Mouse (Mus musculus) brown adipose tissue, adult 24 weeks (tissue): Measurements from ENCODE around the gene Paqr8. TPM values are rescaled to one million over a fixed set of nuclear protein-coding genes. Genes with fewer than 3 reads are reported as not detected.

ENCODE experiments used
- H3K27ac ChIP-seq: fragments of 200-500 bp; replicated peaks from 2 replicates; pipeline ENCODE4 v1.5.1; 2012; ENCODE audit warnings: low read depth, mild to moderate bottlenecking, low read length
- H3K4me1 ChIP-seq: fragments of 200-500 bp; 2 replicates; pipeline ENCODE4 v1.6.1; 2012; ENCODE audit warnings: low read length, mixed read lengths; ENCODE audit not compliant: control insufficient read depth, insufficient read depth, insufficient read length
- H3K4me3 ChIP-seq: fragments of 200-500 bp; 2 replicates; pipeline ENCODE4 v1.5.1; 2012; ENCODE audit warnings: low read depth, mild to moderate bottlenecking, low read length, moderate library complexity; ENCODE audit not compliant: insufficient read depth
- polyA plus RNA-seq: library from polyadenylated mRNA; stranded (reverse); fragments of >200 nt; gene quantifications from 2 replicates; pipeline ENCODE4 v1.2.4, GENCODE M21; 2012; ENCODE audit not compliant: missing spikeins, insufficient read depth, insufficient read length

Paqr8 gene
- 0.54 and 0.67 TPM in 2 replicates for polyA plus RNA-seq

GRCm38 (mm10) chr1:20890404-20890921 lies at the start of gene Paqr8:
TSS of gene Paqr8 (plus strand) at chr1:20890606.
- H3K27ac ChIP-seq: no peak within 1 kb of the TSS
- peak within 1 kb of the TSS; percentile 77 for H3K4me3 ChIP-seq
- no peaks in the 10 kb centered on the region for H3K4me1 ChIP-seq

GRCm38 (mm10) chr1:20856924-20857902 lies 33.2 kb upstream of the Paqr8 start:
- no peaks in the 10 kb centered on the region for H3K4me1 ChIP-seq
- H3K4me3 ChIP-seq: no peak overlapping the region
- H3K27ac ChIP-seq: no peak overlapping the region

GRCm38 (mm10) chr1:20860775-20861174 lies 29.6 kb upstream of the Paqr8 start:
- Histone ChIP-seq H3K4me3 (no peak overlapping the region), H3K27ac (no peak overlapping the region), H3K4me1 (no peaks in the 10 kb centered on the region)

GRCm38 (mm10) chr1:20861865-20862264 lies 28.5 kb upstream of the Paqr8 start:
- Histone ChIP-seq H3K4me1 (no peaks in the 10 kb centered on the region), H3K4me3 (no peak overlapping the region), H3K27ac (no peak overlapping the region)

GRCm38 (mm10) chr1:20863452-20864172 lies 26.8 kb upstream of the Paqr8 start:
- Histone ChIP-seq H3K4me1 (no peaks in the 10 kb centered on the region), H3K4me3 (no peak overlapping the region), H3K27ac (no peak overlapping the region)

- no peak overlapping the region for H3K27ac ChIP-seq
These were observed 23.0 kb upstream of the Paqr8 start for GRCm38 (mm10) chr1:20867241-20867902.

GRCm38 (mm10) chr1:20868036-20868435 lies 22.4 kb upstream of the Paqr8 start:
- Histone ChIP-seq H3K4me3 (no peak overlapping the region), H3K27ac (no peak overlapping the region), H3K4me1 (no peaks in the 10 kb centered on the region)

More at GRCm38 (mm10) chr1:20867241-20867902, 23.0 kb upstream of the Paqr8 start:
- Histone ChIP-seq H3K4me1 (no peaks in the 10 kb centered on the region), H3K4me3 (no peak overlapping the region)

GRCm38 (mm10) chr1:20870887-20871286 lies 19.5 kb upstream of the Paqr8 start:
- no peak overlapping the region for H3K27ac ChIP-seq
- no peaks in the 10 kb centered on the region for H3K4me1 ChIP-seq
- H3K4me3 ChIP-seq: no peak overlapping the region

GRCm38 (mm10) chr1:20872496-20872895 lies 17.9 kb upstream of the Paqr8 start:
- Histone ChIP-seq H3K4me1 (no peaks in the 10 kb centered on the region), H3K4me3 (no peak overlapping the region), H3K27ac (no peak overlapping the region)

GRCm38 (mm10) chr1:20874061-20874460 lies 16.3 kb upstream of the Paqr8 start:
- Histone ChIP-seq H3K27ac (no peak overlapping the region), H3K4me1 (no peaks in the 10 kb centered on the region), H3K4me3 (no peak overlapping the region)

GRCm38 (mm10) chr1:20877355-20877754 lies 13.1 kb upstream of the Paqr8 start:
- H3K4me3 ChIP-seq: no peak overlapping the region
- no peaks in the 10 kb centered on the region for H3K4me1 ChIP-seq
- H3K27ac ChIP-seq: no peak overlapping the region

- H3K4me3 ChIP-seq: no peak overlapping the region
- no peaks in the 10 kb centered on the region for H3K4me1 ChIP-seq
These were observed 11.0 kb upstream of the Paqr8 start for GRCm38 (mm10) chr1:20879361-20879760.

GRCm38 (mm10) chr1:20883079-20883478 lies 7.3 kb upstream of the Paqr8 start:
- no peaks in the 10 kb centered on the region for H3K4me1 ChIP-seq
- no peak overlapping the region for H3K27ac ChIP-seq
- no peak overlapping the region for H3K4me3 ChIP-seq

More at GRCm38 (mm10) chr1:20879361-20879760, 11.0 kb upstream of the Paqr8 start:
- no peak overlapping the region for H3K27ac ChIP-seq

GRCm38 (mm10) chr1:20889677-20890403 lies 566 bp upstream of the Paqr8 start:
- H3K4me1 ChIP-seq: no peaks in the 10 kb centered on the region
- H3K27ac ChIP-seq: no peak overlapping the region
- H3K4me3 ChIP-seq: peak overlapping the region; percentile 77
